Mouse (Mus musculus) lung, postnatal 4 days (tissue): ENCODE measurements around the gene Chst12.
A peak's percentile ranks its signal among the peaks of the same experiment; 100 is the strongest.

Experiments used
- DNase-seq, 2 experiments: peaks; one replicate each; pipeline ENCODE4 v3.0.0; 2021

Gene Chst12

DNA sequence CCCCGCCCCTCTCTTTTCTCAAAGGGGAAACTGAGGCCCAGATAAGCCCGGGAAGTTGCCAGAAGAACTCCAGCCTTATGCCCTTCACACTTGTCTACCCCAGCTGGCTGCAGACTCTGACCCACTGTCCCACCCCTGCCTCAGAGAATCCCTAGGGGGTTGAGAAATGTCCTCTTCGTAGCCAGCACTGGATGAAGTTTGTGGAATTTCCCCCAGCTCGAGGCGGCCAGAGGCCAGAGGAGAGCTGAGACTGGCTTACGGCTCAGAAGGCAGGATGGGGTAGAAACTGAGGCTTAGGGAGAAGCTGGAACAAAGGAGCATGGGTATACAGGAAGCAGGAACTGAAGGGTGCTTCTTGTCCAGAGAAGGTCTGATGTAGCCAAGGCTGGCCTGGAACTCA, 67.3 kb downstream of the Chst12 start:
- peak in 1 of 2 experiments; percentile 54 for DNase-seq
